Mouse (Mus musculus) embryonic facial prominence, embryonic 11.5 days (tissue): ENCODE data around the gene Cldn24. TPM values are rescaled to one million over a fixed set of nuclear protein-coding genes. Genes with fewer than 3 reads are reported as not detected.

Experiments
- ATAC-seq: fragments of 200-750 bp; cut with Nextera tagmentation; replicated peaks from 2 replicates; pipeline ENCODE4 v1.8.0; 2017; ENCODE audit warnings: low read depth; ENCODE audit not compliant: insufficient number of reproducible peaks, low FRiP score, low TSS enrichment
- DNase-seq: peaks from one replicate; pipeline ENCODE4 v3.0.0-alpha.2; 2015; ENCODE audit warnings: low spot score
- H3K27ac ChIP-seq: fragments of 300-500 bp; sonication (generic); replicated peaks from 2 replicates; pipeline ENCODE4 v1.5.1; 2014; ENCODE audit warnings: mild to moderate bottlenecking, low read depth, low read length, control low read depth
- H3K27me3 ChIP-seq: fragments of 300-500 bp; sonication (generic); 2 replicates; pipeline ENCODE4 v1.6.1; 2014; ENCODE audit warnings: mild to moderate bottlenecking, low read length, moderate library complexity, mixed read lengths; ENCODE audit not compliant: control insufficient read depth, insufficient read depth
- H3K36me3 ChIP-seq: fragments of 300-500 bp; sonication (generic); replicated peaks from 2 replicates; pipeline ENCODE4 v1.6.1; 2014; ENCODE audit warnings: low read depth, mild to moderate bottlenecking, low read length, moderate library complexity, mixed read lengths; ENCODE audit not compliant: control insufficient read depth, insufficient read depth
- H3K4me1 ChIP-seq: fragments of 300-500 bp; sonication (generic); 2 replicates; pipeline ENCODE4 v1.6.1; 2014; ENCODE audit warnings: low read length, mixed read lengths; ENCODE audit not compliant: control insufficient read depth, insufficient read depth
- H3K4me2 ChIP-seq: fragments of 300-500 bp; sonication (generic); 2 replicates; pipeline ENCODE4 v1.6.1; 2014; ENCODE audit warnings: low read depth, mild to moderate bottlenecking, control low read depth, low read length, moderate library complexity
- H3K4me3 ChIP-seq: fragments of 300-500 bp; sonication (generic); 2 replicates; pipeline ENCODE4 v1.5.1; 2014; ENCODE audit warnings: low read depth, low read length, control low read depth
- H3K9ac ChIP-seq: fragments of 300-500 bp; sonication (generic); replicated peaks from 2 replicates; pipeline ENCODE4 v1.6.1; 2014; ENCODE audit warnings: mild to moderate bottlenecking, control low read depth, low read length
- H3K9me3 ChIP-seq: fragments of 300-500 bp; sonication (generic); replicated peaks from 2 replicates; pipeline ENCODE4 v1.6.1; 2016; ENCODE audit warnings: mild to moderate bottlenecking, low read length, inconsistent platforms, mixed read lengths; ENCODE audit not compliant: control insufficient read depth
- WGBS: fragments of 180-500 bp; shearing (Covaris S2); extraction: QIAGEN DNeasy Blood & Tissue Kit; methylation state at CpG from one replicate; pipeline ENCODE4 v1.1.7; 2014; 5-methylcytosine and 5-hydroxymethylcytosine counted together
- polyA plus RNA-seq: library from polyadenylated mRNA; unstranded; fragments of >200 nt; fragmentation: Nextera tagmentation; extraction: Ambion mirVana; gene quantifications from 2 replicates; pipeline ENCODE4 v1.2.1, GENCODE M21; 2014

The Cldn24 gene
- polyA plus RNA-seq, 1 experiment from 2014 or later: not detected

- Histone ChIP-seq H3K27ac (no peak overlapping the region), H3K4me1 (no peaks in the 10 kb centered on the region), H3K27me3 (no peaks in the 10 kb centered on the region), H3K9ac (no peak overlapping the region), H3K9me3 (no peaks in the 10 kb centered on the region), H3K36me3 (no peaks in the 10 kb centered on the region; the same call in none of the 2 replicates), H3K4me3 (no peak overlapping the region), H3K4me2 (no peak overlapping the region)
- ATAC-seq: no peak
- DNase-seq: no peak
- WGBS: 85% methylated on average over 6 of the region's 6 CpGs
These were observed 10.7 kb downstream of the Cldn24 start for GRCm38 (mm10) chr8:47832616-47833015.

GRCm38 (mm10) chr8:47833944-47834343 lies 12.0 kb downstream of the Cldn24 start:
- H3K9me3 ChIP-seq: no peaks in the 10 kb centered on the region
- H3K36me3 ChIP-seq: no peaks in the 10 kb centered on the region; the same call in none of the 2 replicates
- no peaks in the 10 kb centered on the region for H3K27me3 ChIP-seq
- H3K4me1 ChIP-seq: no peaks in the 10 kb centered on the region
- H3K4me2 ChIP-seq: no peak overlapping the region
- H3K9ac ChIP-seq: no peak overlapping the region
- DNase-seq (no peak), ATAC-seq (no peak)
- 81% methylated on average over 1 of the region's 1 CpGs for WGBS
- H3K4me3 ChIP-seq: no peak overlapping the region
- H3K27ac ChIP-seq: no peak overlapping the region

- 84% methylated on average over 7 of the region's 7 CpGs for WGBS
These were observed 21.1 kb downstream of the Cldn24 start for GRCm38 (mm10) chr8:47843063-47843462.

GRCm38 (mm10) chr8:47843651-47844050 lies 21.7 kb downstream of the Cldn24 start:
- Histone ChIP-seq H3K27me3 (no peaks in the 10 kb centered on the region), H3K4me1 (no peaks in the 10 kb centered on the region), H3K4me3 (no peak overlapping the region), H3K9ac (no peak overlapping the region), H3K4me2 (no peak overlapping the region), H3K27ac (no peak overlapping the region), H3K36me3 (peaks cover 3% of the 10 kb centered on the region; the same call in 1 of the 2 replicates), H3K9me3 (no peaks in the 10 kb centered on the region)
- DNase-seq (no peak), ATAC-seq (no peak)
- 94% methylated on average over 10 of the region's 10 CpGs for WGBS

More at GRCm38 (mm10) chr8:47843063-47843462, 21.1 kb downstream of the Cldn24 start:
- DNase-seq (no peak), ATAC-seq (no peak)
- H3K27ac ChIP-seq: no peak overlapping the region
- H3K4me2 ChIP-seq: no peak overlapping the region
- peaks cover 3% of the 10 kb centered on the region; the same call in 1 of the 2 replicates for H3K36me3 ChIP-seq
- H3K9ac ChIP-seq: no peak overlapping the region
- no peaks in the 10 kb centered on the region for H3K9me3 ChIP-seq
- H3K27me3 ChIP-seq: no peaks in the 10 kb centered on the region
- H3K4me1 ChIP-seq: no peaks in the 10 kb centered on the region
- no peak overlapping the region for H3K4me3 ChIP-seq

- Histone ChIP-seq H3K4me2 (no peak overlapping the region), H3K4me1 (no peaks in the 10 kb centered on the region), H3K9ac (no peak overlapping the region), H3K36me3 (peaks cover 3% of the 10 kb centered on the region), H3K4me3 (no peak overlapping the region), H3K9me3 (no peaks in the 10 kb centered on the region), H3K27me3 (no peaks in the 10 kb centered on the region), H3K27ac (no peak overlapping the region)
- WGBS: 88% methylated on average over 13 of the region's 13 CpGs
- ATAC-seq (no peak), DNase-seq (no peak)
These were observed 24.0 kb downstream of the Cldn24 start for GRCm38 (mm10) chr8:47845956-47846355.

- DNase-seq (no peak), ATAC-seq (no peak)
- no peaks in the 10 kb centered on the region for H3K9me3 ChIP-seq
- H3K27ac ChIP-seq: no peak overlapping the region
- H3K4me2 ChIP-seq: no peak overlapping the region
- H3K4me3 ChIP-seq: no peak overlapping the region
- H3K27me3 ChIP-seq: no peaks in the 10 kb centered on the region
- H3K4me1 ChIP-seq: no peaks in the 10 kb centered on the region
- H3K36me3 ChIP-seq: peaks cover 3% of the 10 kb centered on the region
- no peak overlapping the region for H3K9ac ChIP-seq
- 98% methylated on average over 14 of the region's 14 CpGs for WGBS
These were observed 25.2 kb downstream of the Cldn24 start for GRCm38 (mm10) chr8:47847161-47847560.

GRCm38 (mm10) chr8:47847931-47848330 lies 26.0 kb downstream of the Cldn24 start:
- Histone ChIP-seq H3K27ac (no peak overlapping the region), H3K9me3 (no peaks in the 10 kb centered on the region), H3K36me3 (peaks cover 3% of the 10 kb centered on the region), H3K27me3 (no peaks in the 10 kb centered on the region), H3K4me3 (no peak overlapping the region), H3K4me1 (no peaks in the 10 kb centered on the region), H3K4me2 (no peak overlapping the region), H3K9ac (no peak overlapping the region)
- no peak for ATAC-seq
- DNase-seq: no peak
- 95% methylated on average over 6 of the region's 6 CpGs for WGBS

GRCm38 (mm10) chr8:47849842-47850241 lies 27.9 kb downstream of the Cldn24 start:
- no peak overlapping the region for H3K4me2 ChIP-seq
- no peaks in the 10 kb centered on the region for H3K9me3 ChIP-seq
- no peak for ATAC-seq
- no peak overlapping the region for H3K27ac ChIP-seq
- 83% methylated on average over 8 of the region's 8 CpGs for WGBS
- no peak overlapping the region for H3K4me3 ChIP-seq
- H3K9ac ChIP-seq: no peak overlapping the region
- H3K36me3 ChIP-seq: peaks cover 3% of the 10 kb centered on the region
- H3K27me3 ChIP-seq: no peaks in the 10 kb centered on the region
- no peaks in the 10 kb centered on the region for H3K4me1 ChIP-seq
- DNase-seq: no peak
